Mouse (Mus musculus) liver, embryonic 15.5 days (tissue): Measurements from ENCODE around the gene Nmnat2. TPM values are rescaled to one million over a fixed set of nuclear protein-coding genes. Genes with fewer than 3 reads are reported as not detected.

ENCODE experiments used
- ATAC-seq: fragments of 200-750 bp; cut with Nextera tagmentation; 2 replicates; pipeline ENCODE4 v1.8.0; 2017; ENCODE audit warnings: moderate number of reproducible peaks, mild to moderate bottlenecking, moderate library complexity; ENCODE audit not compliant: insufficient read depth
- H3K27ac ChIP-seq: fragments of 300-500 bp; sonication (generic); replicated peaks from 2 replicates; pipeline ENCODE4 v1.5.1; 2015; ENCODE audit warnings: mild to moderate bottlenecking, inconsistent platforms
- H3K27me3 ChIP-seq: fragments of 300-500 bp; sonication (generic); 2 replicates; pipeline ENCODE4 v1.6.1; 2015; ENCODE audit warnings: mild to moderate bottlenecking, inconsistent platforms
- H3K36me3 ChIP-seq: fragments of 300-500 bp; sonication (generic); replicated peaks from 2 replicates; pipeline ENCODE4 v1.6.1; 2015; ENCODE audit warnings: moderate library complexity, mild to moderate bottlenecking, inconsistent platforms
- H3K4me1 ChIP-seq: fragments of 300-500 bp; sonication (generic); replicated peaks from 2 replicates; pipeline ENCODE4 v1.6.1; 2015; ENCODE audit warnings: inconsistent platforms
- H3K4me2 ChIP-seq: fragments of 300-500 bp; sonication (generic); 2 replicates; pipeline ENCODE4 v1.6.1; 2015; ENCODE audit warnings: moderate library complexity, mild to moderate bottlenecking, inconsistent platforms
- H3K4me3 ChIP-seq: fragments of 300-500 bp; sonication (generic); replicated peaks from 2 replicates; pipeline ENCODE4 v1.5.1; 2015; ENCODE audit warnings: mild to moderate bottlenecking, inconsistent platforms
- H3K9ac ChIP-seq: fragments of 300-500 bp; sonication (generic); 2 replicates; pipeline ENCODE4 v1.6.1; 2015; ENCODE audit warnings: moderate library complexity, mild to moderate bottlenecking, inconsistent platforms
- H3K9me3 ChIP-seq: fragments of 300-500 bp; sonication (generic); replicated peaks from 2 replicates; pipeline ENCODE4 v1.6.1; 2016; ENCODE audit warnings: inconsistent platforms
- WGBS: fragments of 180-500 bp; shearing (Covaris S2); methylation state at CpG from one replicate; pipeline ENCODE4 v1.1.7; 2015; ENCODE audit warnings: mixed read lengths; ENCODE audit not compliant: insufficient replicate concordance; 5-methylcytosine and 5-hydroxymethylcytosine counted together
- polyA plus RNA-seq: library from polyadenylated mRNA; unstranded; fragments of >200 nt; fragmentation: Nextera tagmentation; extraction: Ambion mirVana; gene quantifications from 2 replicates; pipeline ENCODE4 v1.2.1, GENCODE M21; 2015

The Nmnat2 gene
- polyA plus RNA-seq, 1 experiment from 2014 or later = 0.05 TPM

DNA sequence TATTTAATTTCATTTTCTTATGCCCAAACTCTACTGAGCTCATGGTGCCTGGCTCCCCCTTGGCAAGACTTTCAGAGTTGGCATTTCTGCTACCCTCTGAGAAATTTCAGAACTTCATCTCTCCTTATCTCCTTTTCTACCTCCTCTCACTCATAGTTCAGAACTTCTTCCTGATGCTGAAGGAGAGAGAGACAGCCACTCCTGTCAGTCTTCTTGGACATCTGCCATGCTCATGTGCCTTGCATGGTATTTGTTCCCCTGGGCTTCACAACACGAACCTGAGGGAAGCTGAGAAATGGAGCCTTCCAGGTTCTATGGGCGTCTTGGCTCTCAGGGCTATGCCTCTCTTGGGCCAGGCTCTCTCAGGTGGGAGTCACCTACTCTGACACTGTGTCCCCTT, 87.5 kb downstream of the Nmnat2 start:
- WGBS = 48% methylated on average over 2 of the region's 2 CpGs
- no peaks in the 10 kb centered on the region for H3K36me3 ChIP-seq
- no peak overlapping the region for H3K27ac ChIP-seq
- no peaks in the 10 kb centered on the region for H3K4me1 ChIP-seq
- no peaks in the 10 kb centered on the region for H3K9me3 ChIP-seq
- peaks cover 7% of the 10 kb centered on the region; the same call in 1 of the 2 replicates for H3K27me3 ChIP-seq
- H3K4me2 ChIP-seq = no peak overlapping the region
- H3K4me3 ChIP-seq = no peak overlapping the region
- ATAC-seq = no peak
- H3K9ac ChIP-seq = no peak overlapping the region

DNA sequence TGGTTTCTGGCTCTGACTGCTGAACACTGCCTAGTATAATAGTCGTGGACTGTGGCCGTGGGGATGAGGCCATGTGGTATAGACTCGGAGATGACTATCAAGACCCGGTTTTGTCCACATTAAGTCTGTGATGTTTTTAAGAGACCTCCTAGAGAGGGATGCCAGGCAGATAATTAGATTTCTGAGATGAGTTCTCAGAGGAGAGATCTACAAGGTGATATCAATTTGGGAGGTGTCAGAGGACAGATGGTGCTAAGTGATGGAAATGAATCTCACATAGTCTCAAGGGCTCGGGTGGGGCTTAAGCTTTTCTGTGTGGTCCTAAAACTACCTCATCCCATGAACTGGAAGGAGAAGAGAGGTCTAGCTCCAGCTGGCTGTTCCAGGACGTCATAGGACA, 88.5 kb downstream of the Nmnat2 start:
- 39% methylated on average over 6 of the region's 6 CpGs for WGBS
- 0 out of 2 replicates have a peak, but pooled peaks cover 4% of the 10 kb centered on the region for H3K4me1 ChIP-seq
- no peaks in the 10 kb centered on the region for H3K9me3 ChIP-seq
- no peak overlapping the region for H3K4me2 ChIP-seq
- no peak overlapping the region for H3K27ac ChIP-seq
- no peak for ATAC-seq
- H3K36me3 ChIP-seq = no peaks in the 10 kb centered on the region
- peaks cover 7% of the 10 kb centered on the region; the same call in 1 of the 2 replicates for H3K27me3 ChIP-seq
- no peak overlapping the region for H3K9ac ChIP-seq
- no peak overlapping the region for H3K4me3 ChIP-seq

DNA sequence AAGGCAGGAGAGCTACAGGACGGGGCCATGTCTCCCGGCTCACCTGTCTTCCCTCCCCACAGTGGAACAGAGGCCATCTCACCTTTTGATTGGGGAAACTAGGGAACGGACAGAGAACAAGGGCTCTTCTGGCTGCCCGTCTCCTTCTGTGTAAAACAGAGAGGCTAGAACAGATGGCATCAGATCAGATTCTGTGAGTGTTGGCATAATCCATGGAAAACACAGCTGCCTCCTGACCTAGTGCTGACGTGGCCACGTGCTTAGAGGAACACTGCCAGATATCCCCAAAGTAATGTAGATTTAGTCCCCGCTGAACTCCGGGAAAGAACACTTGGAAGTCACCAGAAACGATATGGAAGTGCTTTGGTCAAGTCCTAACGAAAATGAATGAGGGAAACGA, 90.6 kb downstream of the Nmnat2 start:
- WGBS = 60% methylated on average over 11 of the region's 11 CpGs
- H3K4me2 ChIP-seq = no peak overlapping the region

DNA sequence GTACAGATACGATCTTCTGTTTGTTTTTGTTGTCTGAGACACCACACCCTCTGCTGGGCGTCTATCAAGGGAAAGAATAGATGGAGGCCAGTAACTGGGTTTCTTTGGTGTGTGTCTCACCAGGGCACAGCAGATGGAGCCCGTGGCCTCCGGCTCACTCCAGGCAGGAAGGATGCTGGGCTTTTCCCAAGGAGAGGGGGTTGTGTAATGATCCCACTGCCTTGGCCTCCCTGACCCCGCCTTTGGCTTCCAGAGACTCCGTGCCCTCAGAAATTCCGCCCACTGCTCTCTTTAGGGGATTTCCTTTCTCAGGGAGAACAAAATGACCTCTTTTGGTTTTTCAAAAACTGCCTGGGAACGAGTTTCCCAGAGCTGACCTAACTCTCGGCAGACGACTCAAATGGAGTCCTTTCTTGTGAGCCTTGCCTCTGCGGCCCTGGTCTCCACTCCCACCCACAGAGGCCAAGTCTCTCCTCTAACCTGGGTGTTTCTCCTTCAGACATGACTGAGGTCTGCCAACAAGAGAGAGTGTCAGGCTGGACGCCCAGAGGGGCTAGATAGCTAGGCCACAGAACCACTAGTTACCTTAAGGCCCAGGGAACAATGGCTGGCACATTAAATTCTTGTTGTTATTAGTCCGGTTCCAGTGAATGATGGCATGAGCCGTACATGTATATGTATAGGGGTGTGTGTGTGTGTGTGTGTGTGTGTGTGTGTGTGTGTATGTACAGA, 93.5 kb downstream of the Nmnat2 start:
- peaks cover 7% of the 10 kb centered on the region; the same call in 1 of the 2 replicates for H3K27me3 ChIP-seq
- H3K36me3 ChIP-seq = no peaks in the 10 kb centered on the region
- H3K4me1 ChIP-seq = 0 out of 2 replicates have a peak, but pooled peaks cover 6% of the 10 kb centered on the region
- H3K9ac ChIP-seq = no peak overlapping the region
- H3K27ac ChIP-seq = no peak overlapping the region
- H3K4me2 ChIP-seq = no peak overlapping the region
- no peaks in the 10 kb centered on the region for H3K9me3 ChIP-seq
- ATAC-seq = no peak
- WGBS = 38% methylated on average over 14 of the region's 14 CpGs
- H3K4me3 ChIP-seq = no peak overlapping the region

More for the DNA sequence above, 90.6 kb downstream of the Nmnat2 start:
- Histone ChIP-seq H3K4me1 (0 out of 2 replicates have a peak, but pooled peaks cover 6% of the 10 kb centered on the region), H3K36me3 (no peaks in the 10 kb centered on the region), H3K27me3 (peaks cover 7% of the 10 kb centered on the region; the same call in 1 of the 2 replicates), H3K4me3 (no peak overlapping the region), H3K27ac (no peak overlapping the region), H3K9ac (no peak overlapping the region), H3K9me3 (no peaks in the 10 kb centered on the region)
- no peak for ATAC-seq

GRCm38 (mm10) chr1:153049451-153049850, 94.7 kb downstream of the Nmnat2 start:
- WGBS = 41% methylated on average over 2 of the region's 2 CpGs
- Histone ChIP-seq H3K36me3 (no peaks in the 10 kb centered on the region), H3K9ac (no peak overlapping the region), H3K4me1 (0 out of 2 replicates have a peak, but pooled peaks cover 6% of the 10 kb centered on the region), H3K9me3 (no peaks in the 10 kb centered on the region), H3K4me2 (no peak overlapping the region), H3K27me3 (peaks cover 7% of the 10 kb centered on the region; the same call in 1 of the 2 replicates), H3K27ac (no peak overlapping the region), H3K4me3 (no peak overlapping the region)
- ATAC-seq = no peak

- Histone ChIP-seq H3K27ac (no peak overlapping the region), H3K27me3 (peaks cover 2% of the 10 kb centered on the region; the same call in 1 of the 2 replicates), H3K9ac (no peak overlapping the region), H3K4me2 (no peak overlapping the region), H3K4me1 (0 out of 2 replicates have a peak, but pooled peaks cover 6% of the 10 kb centered on the region), H3K36me3 (no peaks in the 10 kb centered on the region), H3K4me3 (no peak overlapping the region), H3K9me3 (no peaks in the 10 kb centered on the region)
- 68% methylated on average over 5 of the region's 5 CpGs for WGBS
- no peak for ATAC-seq
These were observed 96.7 kb downstream of the Nmnat2 start for GRCm38 (mm10) chr1:153051474-153051873.

GRCm38 (mm10) chr1:153053619-153054018, 98.8 kb downstream of the Nmnat2 start:
- Histone ChIP-seq H3K4me1 (no peaks in the 10 kb centered on the region), H3K9me3 (no peaks in the 10 kb centered on the region), H3K9ac (no peak overlapping the region), H3K36me3 (no peaks in the 10 kb centered on the region), H3K27me3 (no peaks in the 10 kb centered on the region), H3K4me3 (no peak overlapping the region), H3K4me2 (no peak overlapping the region), H3K27ac (no peak overlapping the region)
- ATAC-seq = no peak
- 44% methylated on average over 7 of the region's 7 CpGs for WGBS

- Histone ChIP-seq H3K27ac (no peak overlapping the region), H3K4me2 (no peak overlapping the region), H3K36me3 (no peaks in the 10 kb centered on the region), H3K27me3 (no peaks in the 10 kb centered on the region), H3K4me1 (no peaks in the 10 kb centered on the region), H3K9ac (no peak overlapping the region), H3K9me3 (no peaks in the 10 kb centered on the region), H3K4me3 (no peak overlapping the region)
- WGBS = 43% methylated on average over 11 of the region's 11 CpGs
- ATAC-seq = no peak
These were observed 99.5 kb downstream of the Nmnat2 start for GRCm38 (mm10) chr1:153054112-153054821.

GRCm38 (mm10) chr1:153058290-153058689, 103.5 kb downstream of the Nmnat2 start:
- Histone ChIP-seq H3K27ac (no peak overlapping the region), H3K4me2 (no peak overlapping the region), H3K9me3 (no peaks in the 10 kb centered on the region), H3K9ac (no peak overlapping the region), H3K36me3 (no peaks in the 10 kb centered on the region), H3K27me3 (no peaks in the 10 kb centered on the region), H3K4me1 (no peaks in the 10 kb centered on the region), H3K4me3 (no peak overlapping the region)
- ATAC-seq = no peak
- 58% methylated on average over 7 of the region's 7 CpGs for WGBS

GRCm38 (mm10) chr1:153059626-153060025, 104.8 kb downstream of the Nmnat2 start:
- H3K4me3 ChIP-seq = no peak overlapping the region
- H3K9me3 ChIP-seq = no peaks in the 10 kb centered on the region
- 72% methylated on average over 9 of the region's 9 CpGs for WGBS

DNA sequence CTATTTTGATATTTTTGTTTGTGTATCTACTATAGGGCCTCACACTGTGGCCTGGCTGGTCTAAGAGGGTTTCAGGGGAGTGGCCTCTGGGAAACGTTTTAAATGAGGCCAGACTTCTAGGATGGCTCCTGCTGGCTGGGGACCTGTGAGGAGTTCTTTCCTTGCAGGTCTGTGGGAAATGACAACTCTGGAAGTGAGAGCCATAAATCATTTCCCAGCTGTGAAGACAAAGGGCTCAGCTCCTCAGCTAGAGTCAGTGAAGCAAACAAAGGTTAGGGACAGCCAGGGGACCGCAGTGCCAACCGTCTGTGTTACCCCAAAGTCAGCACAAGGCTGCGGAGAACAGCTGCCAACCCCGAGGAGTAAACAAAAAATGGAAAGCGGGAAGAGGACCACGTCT, 107.8 kb downstream of the Nmnat2 start:
- no peaks in the 10 kb centered on the region for H3K36me3 ChIP-seq
- H3K4me2 ChIP-seq = no peak overlapping the region
- 41% methylated on average over 7 of the region's 7 CpGs for WGBS
- H3K27me3 ChIP-seq = no peaks in the 10 kb centered on the region
- H3K9me3 ChIP-seq = no peaks in the 10 kb centered on the region
- ATAC-seq = no peak
- H3K4me1 ChIP-seq = no peaks in the 10 kb centered on the region
- no peak overlapping the region for H3K9ac ChIP-seq
- no peak overlapping the region for H3K27ac ChIP-seq
- H3K4me3 ChIP-seq = no peak overlapping the region

More at GRCm38 (mm10) chr1:153059626-153060025, 104.8 kb downstream of the Nmnat2 start:
- Histone ChIP-seq H3K9ac (no peak overlapping the region), H3K4me1 (no peaks in the 10 kb centered on the region), H3K27ac (no peak overlapping the region), H3K36me3 (no peaks in the 10 kb centered on the region), H3K27me3 (no peaks in the 10 kb centered on the region), H3K4me2 (no peak overlapping the region)
- no peak for ATAC-seq
